Mouse (Mus musculus) limb, embryonic 15.5 days (tissue): ENCODE results near the gene Prkca. TPM values are rescaled to one million over a fixed set of nuclear protein-coding genes. Genes with fewer than 3 reads are reported as not detected.

ENCODE experiments used
- ATAC-seq: fragments of 200-750 bp; cut with Nextera tagmentation; 2 replicates; pipeline ENCODE4 v1.8.0; 2017; ENCODE audit warnings: low read depth, moderate TSS enrichment; ENCODE audit not compliant: insufficient number of reproducible peaks, low FRiP score, low TSS enrichment
- H3K27ac ChIP-seq: fragments of 300-500 bp; sonication (generic); 2 replicates; pipeline ENCODE4 v1.5.1; 2015; ENCODE audit warnings: moderate library complexity, mild to moderate bottlenecking, inconsistent platforms
- H3K27me3 ChIP-seq: fragments of 300-500 bp; sonication (generic); 2 replicates; pipeline ENCODE4 v1.6.1; 2015; ENCODE audit warnings: inconsistent platforms
- H3K36me3 ChIP-seq: fragments of 300-500 bp; sonication (generic); 2 replicates; pipeline ENCODE4 v1.6.1; 2015; ENCODE audit warnings: inconsistent platforms
- H3K4me1 ChIP-seq: fragments of 300-500 bp; sonication (generic); 2 replicates; pipeline ENCODE4 v1.6.1; 2015; ENCODE audit warnings: inconsistent platforms
- H3K4me2 ChIP-seq: fragments of 300-500 bp; sonication (generic); 2 replicates; pipeline ENCODE4 v1.6.1; 2015; ENCODE audit warnings: mild to moderate bottlenecking, inconsistent platforms
- H3K4me3 ChIP-seq: fragments of 300-500 bp; sonication (generic); 2 replicates; pipeline ENCODE4 v1.5.1; 2015; ENCODE audit warnings: mild to moderate bottlenecking, inconsistent platforms
- H3K9ac ChIP-seq: fragments of 300-500 bp; sonication (generic); 2 replicates; pipeline ENCODE4 v1.6.1; 2015; ENCODE audit warnings: inconsistent platforms
- H3K9me3 ChIP-seq: fragments of 300-500 bp; sonication (generic); 2 replicates; pipeline ENCODE4 v1.6.1; 2016; ENCODE audit warnings: inconsistent platforms
- WGBS: fragments of 180-500 bp; shearing (Covaris S2); methylation state at CpG from one replicate; pipeline ENCODE4 v1.1.7; 2015; 5-methylcytosine and 5-hydroxymethylcytosine counted together
- polyA plus RNA-seq: library from polyadenylated mRNA; unstranded; fragments of >200 nt; fragmentation: Nextera tagmentation; extraction: Ambion mirVana; gene quantifications from 2 replicates; pipeline ENCODE4 v1.2.1, GENCODE M21; 2015

Gene Prkca
- polyA plus RNA-seq, 1 experiment from 2014 or later, result 8.3 TPM

DNA sequence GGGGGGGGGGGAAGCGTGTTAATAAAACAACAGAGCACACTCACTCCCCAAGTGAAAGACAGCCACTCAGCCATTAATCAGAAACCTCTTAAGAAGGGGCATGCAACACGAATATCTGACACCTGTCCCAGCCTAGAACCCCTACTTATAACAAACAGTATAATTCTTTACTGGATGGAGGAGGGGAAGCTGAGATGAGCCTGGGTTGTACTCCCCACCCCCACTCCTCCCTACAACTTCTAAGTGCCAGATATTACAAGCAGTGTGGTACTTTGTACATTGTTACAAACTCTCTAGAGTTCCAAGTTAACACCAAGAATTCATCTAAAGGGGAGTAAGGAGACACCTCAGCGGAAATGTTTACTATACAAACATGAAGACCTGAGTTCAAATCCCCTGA, 9.1 kb downstream of the Prkca start:
- ATAC-seq, result no peak
- WGBS, result 44% methylated on average over 3 of the region's 3 CpGs
- no peak overlapping the region for H3K9ac ChIP-seq
- H3K4me1 ChIP-seq, result peaks cover 18% of the 10 kb centered on the region
- no peak overlapping the region for H3K4me3 ChIP-seq
- no peaks in the 10 kb centered on the region for H3K27me3 ChIP-seq
- no peak overlapping the region for H3K27ac ChIP-seq
- 0 out of 2 replicates have a peak, but pooled peaks cover 3% of the 10 kb centered on the region for H3K36me3 ChIP-seq
- H3K9me3 ChIP-seq, result no peaks in the 10 kb centered on the region
- H3K4me2 ChIP-seq, result no peak overlapping the region

DNA sequence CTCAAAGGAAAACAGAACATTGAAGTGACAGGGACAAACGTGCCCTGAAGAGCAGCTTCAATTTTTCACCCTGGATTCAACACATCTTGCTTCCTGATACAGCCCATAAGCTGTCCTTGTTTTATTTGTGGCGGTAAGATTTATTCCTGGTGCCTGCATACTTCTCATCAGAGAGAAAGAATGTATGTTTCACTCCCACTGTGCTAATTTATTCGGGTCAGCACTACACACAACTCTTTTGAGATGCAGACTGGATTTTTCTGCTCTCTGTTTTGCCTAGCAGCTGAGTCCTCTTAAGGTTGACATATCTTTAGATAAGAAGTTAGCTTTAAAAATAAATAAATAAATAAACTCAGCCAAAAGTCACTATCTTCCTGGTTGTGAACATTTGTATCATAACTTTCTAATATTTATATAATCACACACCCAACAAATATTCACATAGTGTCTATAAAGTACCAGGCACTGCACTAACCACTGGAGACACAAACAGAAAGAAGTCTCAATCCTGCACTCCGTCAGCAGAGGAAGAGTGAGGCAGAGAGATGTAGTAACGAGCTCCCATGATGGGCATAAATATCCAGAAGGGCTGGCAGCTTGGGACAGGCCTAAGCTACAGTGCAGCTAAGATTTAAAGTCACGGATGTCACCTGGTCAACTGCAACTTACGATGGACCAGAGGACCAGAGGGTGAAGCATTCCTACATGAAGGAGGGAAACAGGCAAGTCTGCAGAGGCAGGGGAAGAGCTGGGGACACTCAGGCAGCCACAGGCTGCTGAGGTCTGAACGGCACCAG, 9.9 kb downstream of the Prkca start:
- Histone ChIP-seq H3K27ac (no peak overlapping the region), H3K27me3 (no peaks in the 10 kb centered on the region), H3K9ac (no peak overlapping the region), H3K4me2 (no peak overlapping the region), H3K4me1 (peaks cover 18% of the 10 kb centered on the region), H3K9me3 (no peaks in the 10 kb centered on the region), H3K36me3 (0 out of 2 replicates have a peak, but pooled peaks cover 3% of the 10 kb centered on the region), H3K4me3 (no peak overlapping the region)
- no peak for ATAC-seq
- 50% methylated on average over 8 of the region's 8 CpGs for WGBS

DNA sequence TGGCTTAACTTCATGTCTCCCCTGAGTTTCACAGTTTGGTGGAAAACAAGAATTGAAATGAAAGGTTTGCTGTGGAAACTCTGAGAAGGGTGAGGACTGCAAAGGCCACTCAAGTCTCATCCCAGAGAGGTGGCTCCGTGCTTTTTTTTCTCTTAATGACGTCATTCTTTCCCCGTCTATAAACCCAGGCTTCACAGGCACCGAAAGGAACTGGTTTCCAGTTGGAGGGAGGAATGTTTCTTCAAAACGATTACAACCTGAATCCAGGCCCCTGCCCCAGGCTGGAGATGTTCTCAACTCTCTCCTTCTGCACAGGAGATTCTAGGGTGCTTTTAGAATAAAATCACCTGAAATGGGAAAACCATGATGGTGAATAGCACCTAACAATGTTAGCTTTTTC, 10.7 kb downstream of the Prkca start:
- H3K9ac ChIP-seq, result no peak overlapping the region
- peaks cover 18% of the 10 kb centered on the region for H3K4me1 ChIP-seq
- ATAC-seq, result no peak
- H3K27me3 ChIP-seq, result no peaks in the 10 kb centered on the region
- H3K36me3 ChIP-seq, result 0 out of 2 replicates have a peak, but pooled peaks cover 2% of the 10 kb centered on the region
- H3K4me2 ChIP-seq, result no peak overlapping the region
- H3K9me3 ChIP-seq, result no peaks in the 10 kb centered on the region
- no peak overlapping the region for H3K4me3 ChIP-seq
- WGBS, result 17% methylated on average over 5 of the region's 5 CpGs
- no peak overlapping the region for H3K27ac ChIP-seq

DNA sequence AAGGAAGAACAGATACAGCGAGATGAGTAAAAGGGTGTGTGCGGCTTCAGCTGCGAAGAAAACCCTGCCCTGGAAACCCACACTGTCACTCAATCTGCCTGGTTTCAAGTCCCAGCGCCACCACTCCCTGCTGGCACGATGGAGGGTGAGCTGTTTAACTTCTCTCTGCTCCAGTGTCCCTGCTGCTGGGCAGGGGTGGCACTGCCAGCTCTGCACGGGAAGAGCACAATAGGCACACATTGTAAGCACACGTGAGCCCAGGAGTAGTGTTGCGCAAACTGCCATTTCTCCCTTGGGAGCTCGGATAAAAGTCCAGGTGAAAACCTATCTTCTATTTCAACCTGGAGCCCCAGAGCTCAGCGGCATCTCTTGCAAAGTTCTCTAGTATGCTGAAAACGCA, 12.9 kb downstream of the Prkca start:
- peaks cover 11% of the 10 kb centered on the region for H3K4me1 ChIP-seq
- 0 out of 2 replicates have a peak, but pooled peaks cover 2% of the 10 kb centered on the region for H3K36me3 ChIP-seq
- H3K27me3 ChIP-seq, result no peaks in the 10 kb centered on the region
- H3K4me2 ChIP-seq, result no peak overlapping the region
- WGBS, result 86% methylated on average over 11 of the region's 11 CpGs
- H3K9me3 ChIP-seq, result no peaks in the 10 kb centered on the region
- no peak overlapping the region for H3K27ac ChIP-seq
- ATAC-seq, result no peak
- no peak overlapping the region for H3K9ac ChIP-seq
- no peak overlapping the region for H3K4me3 ChIP-seq

DNA sequence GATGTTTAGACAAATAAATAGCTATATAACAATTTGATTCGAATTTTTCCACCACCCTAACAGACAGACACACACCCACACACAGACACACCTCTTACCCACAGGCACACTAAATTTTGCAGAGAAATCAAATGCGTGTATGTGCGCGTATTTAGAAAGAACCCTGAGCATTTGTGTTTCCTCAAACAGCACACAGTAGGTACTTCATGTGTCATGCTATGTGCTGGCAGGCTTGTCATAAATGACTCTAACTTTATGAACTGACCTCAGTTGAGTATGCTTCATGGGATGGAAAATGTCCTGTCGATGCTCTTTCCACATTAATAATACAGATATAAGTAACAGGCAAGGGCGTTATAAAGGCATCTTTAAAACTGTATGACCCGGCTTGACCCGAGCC, 17.8 kb downstream of the Prkca start:
- no peak for ATAC-seq
- Histone ChIP-seq H3K4me1 (no peaks in the 10 kb centered on the region), H3K27ac (no peak overlapping the region), H3K36me3 (0 out of 2 replicates have a peak, but pooled peaks cover 2% of the 10 kb centered on the region), H3K9ac (no peak overlapping the region), H3K4me2 (no peak overlapping the region), H3K9me3 (no peaks in the 10 kb centered on the region), H3K27me3 (no peaks in the 10 kb centered on the region), H3K4me3 (no peak overlapping the region)
- WGBS, result 70% methylated on average over 8 of the region's 8 CpGs

DNA sequence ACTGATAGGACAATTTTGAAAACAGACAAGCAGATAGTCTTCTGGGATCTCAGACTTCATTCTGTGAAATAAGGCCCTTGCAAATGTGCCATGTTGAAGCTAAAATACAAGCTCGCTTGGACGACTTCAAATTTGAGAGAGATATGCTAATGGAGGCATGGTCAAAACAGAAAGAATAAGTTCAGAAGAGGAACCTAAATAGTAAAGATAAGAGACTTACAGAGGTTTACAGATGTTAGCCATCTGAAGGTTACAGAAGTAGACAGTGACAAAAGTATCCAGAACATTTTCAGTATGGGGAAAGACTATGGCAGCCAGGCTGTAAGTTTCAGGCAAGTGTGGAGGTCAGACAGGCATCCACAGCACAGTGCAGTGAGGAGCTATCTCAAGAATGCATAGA, 21.6 kb downstream of the Prkca start:
- no peak for ATAC-seq
- peaks cover 5% of the 10 kb centered on the region for H3K4me1 ChIP-seq
- no peak overlapping the region for H3K9ac ChIP-seq
- H3K4me2 ChIP-seq, result no peak overlapping the region
- no peak overlapping the region for H3K27ac ChIP-seq
- H3K9me3 ChIP-seq, result no peaks in the 10 kb centered on the region
- H3K4me3 ChIP-seq, result no peak overlapping the region
- H3K36me3 ChIP-seq, result no peaks in the 10 kb centered on the region
- H3K27me3 ChIP-seq, result no peaks in the 10 kb centered on the region
- WGBS, result 86% methylated on average over 2 of the region's 2 CpGs

DNA sequence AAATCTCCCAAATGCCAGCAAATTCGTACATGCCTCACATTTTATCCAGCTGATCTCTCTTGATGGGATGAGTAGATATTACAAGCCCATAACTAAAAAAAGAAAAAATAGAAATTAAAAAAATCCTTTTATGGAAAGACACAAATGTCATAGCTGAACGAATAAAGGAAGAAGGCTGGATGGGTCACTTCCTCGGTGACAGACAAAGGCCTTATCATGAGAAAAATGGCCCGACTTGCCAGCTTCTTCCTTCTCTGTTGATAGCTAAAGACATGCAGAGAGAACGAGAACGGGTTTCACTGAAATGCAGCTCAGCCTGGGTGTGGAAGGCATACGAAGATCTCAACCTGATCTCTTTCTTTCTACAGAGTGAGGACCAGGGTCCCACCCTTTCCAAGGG, 23.2 kb downstream of the Prkca start:
- Histone ChIP-seq H3K27ac (no peak overlapping the region), H3K27me3 (no peaks in the 10 kb centered on the region), H3K9me3 (no peaks in the 10 kb centered on the region), H3K4me1 (peaks cover 9% of the 10 kb centered on the region), H3K36me3 (no peaks in the 10 kb centered on the region), H3K4me3 (no peak overlapping the region), H3K9ac (no peak overlapping the region), H3K4me2 (no peak overlapping the region)
- WGBS, result 89% methylated on average over 7 of the region's 7 CpGs
- no peak for ATAC-seq

DNA sequence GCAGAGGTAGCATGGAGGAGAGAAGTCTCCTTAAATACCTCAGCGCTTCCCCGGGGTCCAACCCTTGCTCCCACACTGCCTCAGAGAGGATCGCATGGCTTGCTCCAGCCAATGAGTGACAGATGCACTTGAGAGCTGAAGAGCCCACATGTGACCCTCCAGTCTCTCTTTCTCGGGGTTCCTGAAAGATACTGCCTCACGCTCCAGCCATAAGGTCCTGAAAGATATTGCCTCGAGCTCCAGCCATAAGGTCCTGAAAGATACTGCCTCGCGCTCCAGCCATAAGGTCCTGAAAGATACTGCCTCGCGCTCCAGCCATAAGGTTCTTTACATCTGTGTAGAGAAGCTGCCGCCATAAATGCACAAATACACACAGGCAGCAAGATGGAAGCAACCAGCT, 24.6 kb downstream of the Prkca start:
- Histone ChIP-seq H3K9me3 (no peaks in the 10 kb centered on the region), H3K36me3 (no peaks in the 10 kb centered on the region), H3K4me1 (peaks cover 12% of the 10 kb centered on the region), H3K4me2 (no peak overlapping the region), H3K9ac (no peak overlapping the region), H3K27ac (no peak overlapping the region), H3K4me3 (no peak overlapping the region), H3K27me3 (no peaks in the 10 kb centered on the region)
- 86% methylated on average over 11 of the region's 11 CpGs for WGBS
- ATAC-seq, result no peak

DNA sequence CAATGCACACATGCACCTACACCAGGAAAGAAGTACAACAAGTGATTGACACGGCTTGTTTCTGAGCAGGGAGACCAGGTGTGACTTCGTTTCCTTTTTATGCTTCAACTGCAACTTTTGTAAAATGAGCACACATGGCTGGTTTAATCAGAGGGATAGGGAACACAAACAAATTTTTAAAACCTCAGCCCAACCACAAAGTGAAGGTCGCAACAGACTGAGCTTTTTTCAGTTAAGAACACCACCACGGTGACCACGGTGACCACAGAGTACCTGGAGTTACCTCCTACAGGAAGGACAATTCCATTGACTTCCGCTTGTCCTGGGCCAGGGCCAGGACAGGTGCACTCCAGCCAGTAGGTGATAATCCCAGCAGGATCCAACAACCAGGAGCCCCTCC, 25.9 kb downstream of the Prkca start:
- WGBS, result 59% methylated on average over 6 of the region's 6 CpGs
- Histone ChIP-seq H3K9me3 (no peaks in the 10 kb centered on the region), H3K36me3 (no peaks in the 10 kb centered on the region), H3K4me2 (no peak overlapping the region), H3K4me3 (no peak overlapping the region), H3K9ac (no peak overlapping the region), H3K27me3 (no peaks in the 10 kb centered on the region), H3K27ac (no peak overlapping the region), H3K4me1 (peaks cover 12% of the 10 kb centered on the region)
- ATAC-seq, result no peak

DNA sequence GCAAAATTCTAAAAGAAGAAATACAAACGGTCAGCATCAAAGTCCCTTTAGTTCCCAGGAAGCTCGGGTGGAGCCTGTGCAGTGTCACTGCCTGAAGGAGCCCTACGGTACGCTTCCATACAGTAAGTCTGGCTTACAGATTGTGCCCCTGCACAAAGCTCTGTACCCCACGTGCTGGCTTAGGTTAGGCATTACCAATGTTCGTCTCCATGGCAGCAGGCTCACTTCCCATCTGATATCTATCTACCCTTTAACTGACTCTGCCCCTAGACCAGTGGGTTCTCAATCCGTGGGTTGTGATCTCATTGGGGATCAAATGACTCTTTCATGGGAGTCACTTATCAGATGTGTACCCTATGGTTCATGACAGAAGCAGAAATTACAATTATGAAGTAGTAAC, 28.0 kb downstream of the Prkca start:
- 80% methylated on average over 7 of the region's 7 CpGs for WGBS
- ATAC-seq, result no peak
- H3K4me2 ChIP-seq, result no peak overlapping the region
- H3K4me3 ChIP-seq, result no peak overlapping the region
- H3K4me1 ChIP-seq, result peaks cover 12% of the 10 kb centered on the region
- no peaks in the 10 kb centered on the region for H3K27me3 ChIP-seq
- no peak overlapping the region for H3K9ac ChIP-seq
- no peaks in the 10 kb centered on the region for H3K36me3 ChIP-seq
- no peak overlapping the region for H3K27ac ChIP-seq
- H3K9me3 ChIP-seq, result no peaks in the 10 kb centered on the region

DNA sequence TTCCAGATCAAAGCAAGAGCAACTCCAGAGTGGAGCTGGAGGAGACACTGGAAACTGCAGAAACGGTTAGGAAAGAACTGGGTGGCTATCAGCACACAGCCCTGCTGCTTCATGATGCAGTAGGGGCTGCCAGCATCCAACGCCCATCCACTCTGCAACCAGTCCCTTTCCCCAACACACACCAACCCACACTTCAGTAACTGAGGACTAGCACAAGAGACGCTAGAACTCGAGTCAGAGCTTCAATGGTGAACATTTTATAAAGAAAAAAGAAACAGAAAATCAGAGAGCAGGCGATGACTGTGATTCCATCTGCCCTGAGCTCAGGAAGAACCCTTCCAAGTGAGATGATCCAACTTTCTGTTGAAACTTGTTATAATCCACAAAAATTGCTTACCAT, 31.2 kb downstream of the Prkca start:
- WGBS, result 80% methylated on average over 5 of the region's 5 CpGs
- H3K4me3 ChIP-seq, result no peak overlapping the region
- H3K36me3 ChIP-seq, result no peaks in the 10 kb centered on the region
- ATAC-seq, result no peak
- H3K4me2 ChIP-seq, result no peak overlapping the region
- no peak overlapping the region for H3K9ac ChIP-seq
- no peaks in the 10 kb centered on the region for H3K9me3 ChIP-seq
- H3K27me3 ChIP-seq, result no peaks in the 10 kb centered on the region
- peaks cover 7% of the 10 kb centered on the region; the same call in 1 of the 2 replicates for H3K4me1 ChIP-seq
- no peak overlapping the region for H3K27ac ChIP-seq

DNA sequence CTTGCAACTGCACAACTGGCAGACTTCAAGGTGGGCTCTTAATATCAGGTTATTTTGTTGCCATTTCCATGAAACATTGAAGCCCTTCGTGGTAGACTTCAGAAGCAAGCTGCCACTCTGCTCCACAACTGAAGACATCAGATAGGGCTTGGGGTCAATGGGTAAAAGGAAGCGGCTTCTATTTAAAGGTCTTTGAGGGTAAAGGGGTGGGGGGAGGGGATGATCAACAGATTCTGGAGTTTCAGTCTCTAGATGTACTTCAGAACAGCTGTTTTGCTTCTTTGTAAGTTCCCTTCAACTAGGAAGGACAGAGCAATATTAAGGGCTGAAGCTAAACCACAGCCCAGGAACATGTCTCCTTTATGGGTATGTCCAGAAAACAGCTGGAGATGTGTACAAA, 31.8 kb downstream of the Prkca start:
- H3K9me3 ChIP-seq, result no peaks in the 10 kb centered on the region
- no peak for ATAC-seq
- no peak overlapping the region for H3K4me2 ChIP-seq
- H3K4me3 ChIP-seq, result no peak overlapping the region
- WGBS, result 80% methylated on average over 2 of the region's 2 CpGs
- H3K9ac ChIP-seq, result no peak overlapping the region
- H3K36me3 ChIP-seq, result no peaks in the 10 kb centered on the region
- peaks cover 4% of the 10 kb centered on the region; the same call in 1 of the 2 replicates for H3K4me1 ChIP-seq
- no peak overlapping the region for H3K27ac ChIP-seq
- H3K27me3 ChIP-seq, result no peaks in the 10 kb centered on the region
